Mouse (Mus musculus) kidney, embryonic 15.5 days (tissue): ENCODE data around the gene Nudcd3. TPM values are rescaled to one million over a fixed set of nuclear protein-coding genes. Genes with fewer than 3 reads are reported as not detected.

Source experiments
- ATAC-seq: fragments of 200-750 bp; cut with Nextera tagmentation; replicated peaks from 2 replicates; pipeline ENCODE4 v1.8.0; 2017; ENCODE audit warnings: moderate TSS enrichment; ENCODE audit not compliant: low FRiP score
- H3K27ac ChIP-seq: fragments of 300-500 bp; sonication (generic); 2 replicates; pipeline ENCODE4 v1.5.1; 2015; ENCODE audit warnings: mild to moderate bottlenecking, inconsistent platforms
- H3K27me3 ChIP-seq: fragments of 300-500 bp; sonication (generic); 2 replicates; pipeline ENCODE4 v1.6.1; 2015; ENCODE audit warnings: inconsistent platforms
- H3K36me3 ChIP-seq: fragments of 300-500 bp; sonication (generic); 2 replicates; pipeline ENCODE4 v1.6.1; 2015; ENCODE audit warnings: inconsistent platforms
- H3K4me1 ChIP-seq: fragments of 300-500 bp; sonication (generic); 2 replicates; pipeline ENCODE4 v1.6.1; 2015; ENCODE audit warnings: inconsistent platforms
- H3K4me2 ChIP-seq: fragments of 300-500 bp; sonication (generic); 2 replicates; pipeline ENCODE4 v1.6.1; 2015; ENCODE audit warnings: moderate library complexity, mild to moderate bottlenecking, inconsistent platforms
- H3K4me3 ChIP-seq: fragments of 300-500 bp; sonication (generic); replicated peaks from 2 replicates; pipeline ENCODE4 v1.5.1; 2015; ENCODE audit warnings: mild to moderate bottlenecking, inconsistent platforms
- H3K9ac ChIP-seq: fragments of 300-500 bp; sonication (generic); 2 replicates; pipeline ENCODE4 v1.6.1; 2015; ENCODE audit warnings: mild to moderate bottlenecking, inconsistent platforms
- H3K9me3 ChIP-seq: fragments of 300-500 bp; sonication (generic); replicated peaks from 2 replicates; pipeline ENCODE4 v1.6.1; 2016; ENCODE audit warnings: inconsistent platforms
- WGBS: fragments of 180-500 bp; shearing (Covaris S2); methylation state at CpG from one replicate; pipeline ENCODE4 v1.1.7; 2015; ENCODE audit warnings: mixed read lengths; 5-methylcytosine and 5-hydroxymethylcytosine counted together
- polyA plus RNA-seq: library from polyadenylated mRNA; unstranded; fragments of >200 nt; fragmentation: Nextera tagmentation; extraction: Ambion mirVana; gene quantifications from 2 replicates; pipeline ENCODE4 v1.2.1, GENCODE M21; 2015

Nudcd3 gene
- 36.8 and 37.7 TPM in 2 replicates for polyA plus RNA-seq

GRCm38 (mm10) chr11:6200087-6200569 is at the start of gene Nudcd3:
TSS of gene Nudcd3 (minus strand) at chr11:6200415.
- Histone ChIP-seq H3K9ac (peak within 1 kb of the TSS; percentile 76), H3K27me3 (no peaks in the 10 kb centered on the region), H3K4me2 (peak within 1 kb of the TSS; percentile 82), H3K9me3 (no peaks in the 10 kb centered on the region), H3K4me1 (peaks cover 23% of the 10 kb centered on the region), H3K4me3 (peak within 1 kb of the TSS; percentile 72), H3K27ac (peak within 1 kb of the TSS; percentile 99), H3K36me3 (no peaks in the 10 kb centered on the region)
- ATAC-seq, result peak; percentile 97
- under 1% methylated on average over 39 of the region's 39 CpGs for WGBS

GRCm38 (mm10) chr11:6244707-6245106 is 44.5 kb upstream of the Nudcd3 start:
- H3K9me3 ChIP-seq, result no peaks in the 10 kb centered on the region
- H3K4me3 ChIP-seq, result no peak overlapping the region
- WGBS, result 63% methylated on average over 19 of the region's 19 CpGs
- no peak overlapping the region for H3K4me2 ChIP-seq
- H3K36me3 ChIP-seq, result no peaks in the 10 kb centered on the region
- H3K4me1 ChIP-seq, result no peaks in the 10 kb centered on the region
- no peaks in the 10 kb centered on the region for H3K27me3 ChIP-seq
- H3K9ac ChIP-seq, result no peak overlapping the region
- ATAC-seq, result no peak
- H3K27ac ChIP-seq, result no peak overlapping the region

- Histone ChIP-seq H3K4me1 (no peaks in the 10 kb centered on the region), H3K36me3 (no peaks in the 10 kb centered on the region), H3K4me2 (no peak overlapping the region), H3K4me3 (no peak overlapping the region), H3K27ac (no peak overlapping the region), H3K9ac (no peak overlapping the region), H3K9me3 (peaks cover 12% of the 10 kb centered on the region), H3K27me3 (no peaks in the 10 kb centered on the region)
- WGBS, result 87% methylated on average over 4 of the region's 4 CpGs
- ATAC-seq, result no peak
Observed at GRCm38 (mm10) chr11:6233025-6233424, 32.8 kb upstream of the Nudcd3 start.

GRCm38 (mm10) chr11:6230012-6230411 is 29.8 kb upstream of the Nudcd3 start, which contains the start of gene Npc1l1:
TSS of gene Npc1l1 (minus strand) at chr11:6230143.
- H3K27me3 ChIP-seq, result no peaks in the 10 kb centered on the region
- H3K4me1 ChIP-seq, result no peaks in the 10 kb centered on the region
- peaks cover 2% of the 10 kb centered on the region; the same call in 1 of the 2 replicates for H3K9me3 ChIP-seq
- ATAC-seq, result no peak
- no peak within 1 kb of the TSS for H3K4me2 ChIP-seq
- H3K36me3 ChIP-seq, result no peaks in the 10 kb centered on the region
- no peak within 1 kb of the TSS for H3K27ac ChIP-seq
- H3K9ac ChIP-seq, result no peak within 1 kb of the TSS
- no peak within 1 kb of the TSS for H3K4me3 ChIP-seq
- WGBS, result 71% methylated on average over 7 of the region's 7 CpGs

GRCm38 (mm10) chr11:6224541-6225229 is 24.5 kb upstream of the Nudcd3 start:
- Histone ChIP-seq H3K36me3 (no peaks in the 10 kb centered on the region), H3K4me3 (no peak overlapping the region), H3K9me3 (no peaks in the 10 kb centered on the region), H3K27ac (0 out of 2 replicates have a peak overlapping the region, but pooled peaks have one; percentile 32), H3K4me2 (no peak overlapping the region), H3K4me1 (no peaks in the 10 kb centered on the region), H3K9ac (no peak overlapping the region), H3K27me3 (no peaks in the 10 kb centered on the region)
- ATAC-seq, result 0 out of 2 replicates have a peak, but pooled peaks have one; percentile 54
- WGBS, result 72% methylated on average over 14 of the region's 14 CpGs

GRCm38 (mm10) chr11:6222187-6222586 is 22.0 kb upstream of the Nudcd3 start:
- 93% methylated on average over 10 of the region's 10 CpGs for WGBS
- Histone ChIP-seq H3K4me2 (no peak overlapping the region), H3K27ac (no peak overlapping the region), H3K9me3 (no peaks in the 10 kb centered on the region), H3K36me3 (no peaks in the 10 kb centered on the region), H3K27me3 (no peaks in the 10 kb centered on the region), H3K9ac (no peak overlapping the region), H3K4me3 (no peak overlapping the region), H3K4me1 (no peaks in the 10 kb centered on the region)
- ATAC-seq, result no peak

- ATAC-seq, result no peak
- no peak overlapping the region for H3K9ac ChIP-seq
- no peak overlapping the region for H3K4me3 ChIP-seq
- H3K4me2 ChIP-seq, result no peak overlapping the region
- H3K36me3 ChIP-seq, result no peaks in the 10 kb centered on the region
- no peaks in the 10 kb centered on the region for H3K9me3 ChIP-seq
- H3K27ac ChIP-seq, result no peak overlapping the region
- 76% methylated on average over 6 of the region's 6 CpGs for WGBS
- H3K27me3 ChIP-seq, result no peaks in the 10 kb centered on the region
- no peaks in the 10 kb centered on the region for H3K4me1 ChIP-seq
Observed at GRCm38 (mm10) chr11:6219967-6220366, 19.8 kb upstream of the Nudcd3 start.

GRCm38 (mm10) chr11:6218189-6218896 is 18.1 kb upstream of the Nudcd3 start:
- 75% methylated on average over 11 of the region's 11 CpGs for WGBS
- Histone ChIP-seq H3K4me2 (no peak overlapping the region), H3K36me3 (no peaks in the 10 kb centered on the region), H3K4me1 (no peaks in the 10 kb centered on the region), H3K4me3 (no peak overlapping the region), H3K27me3 (no peaks in the 10 kb centered on the region), H3K27ac (no peak overlapping the region), H3K9me3 (no peaks in the 10 kb centered on the region), H3K9ac (no peak overlapping the region)
- ATAC-seq, result no peak

GRCm38 (mm10) chr11:6216834-6217233 is 16.6 kb upstream of the Nudcd3 start:
- WGBS, result 54% methylated on average over 3 of the region's 3 CpGs
- Histone ChIP-seq H3K36me3 (no peaks in the 10 kb centered on the region), H3K4me1 (no peaks in the 10 kb centered on the region), H3K27ac (no peak overlapping the region), H3K4me3 (no peak overlapping the region), H3K9ac (no peak overlapping the region), H3K9me3 (no peaks in the 10 kb centered on the region), H3K4me2 (no peak overlapping the region), H3K27me3 (no peaks in the 10 kb centered on the region)
- ATAC-seq, result no peak

- H3K27ac ChIP-seq, result no peak overlapping the region
- H3K36me3 ChIP-seq, result no peaks in the 10 kb centered on the region
- H3K9me3 ChIP-seq, result no peaks in the 10 kb centered on the region
- H3K27me3 ChIP-seq, result no peaks in the 10 kb centered on the region
- no peak for ATAC-seq
- H3K4me1 ChIP-seq, result no peaks in the 10 kb centered on the region
- no peak overlapping the region for H3K9ac ChIP-seq
- no peak overlapping the region for H3K4me3 ChIP-seq
- H3K4me2 ChIP-seq, result no peak overlapping the region
- 91% methylated on average over 1 of the region's 1 CpGs for WGBS
Observed at GRCm38 (mm10) chr11:6208158-6208557, 7.9 kb upstream of the Nudcd3 start.

GRCm38 (mm10) chr11:6207090-6207489 is 6.9 kb upstream of the Nudcd3 start:
- Histone ChIP-seq H3K9me3 (no peaks in the 10 kb centered on the region), H3K9ac (no peak overlapping the region), H3K27ac (no peak overlapping the region), H3K4me3 (no peak overlapping the region), H3K4me1 (no peaks in the 10 kb centered on the region), H3K36me3 (no peaks in the 10 kb centered on the region), H3K27me3 (no peaks in the 10 kb centered on the region), H3K4me2 (no peak overlapping the region)
- WGBS, result 86% methylated on average over 2 of the region's 2 CpGs
- no peak for ATAC-seq

GRCm38 (mm10) chr11:6200570-6200969 is 355 bp upstream of the Nudcd3 start:
- Histone ChIP-seq H3K4me2 (peak overlapping the region; percentile 82), H3K27ac (peak overlapping the region; percentile 99), H3K36me3 (no peaks in the 10 kb centered on the region), H3K9ac (peak overlapping the region; percentile 76), H3K4me3 (peak overlapping the region; percentile 72), H3K4me1 (peaks cover 23% of the 10 kb centered on the region), H3K27me3 (no peaks in the 10 kb centered on the region), H3K9me3 (no peaks in the 10 kb centered on the region)
- WGBS, result 23% methylated on average over 9 of the region's 9 CpGs
- no peak for ATAC-seq
